Mouse (Mus musculus) bone marrow, adult 2 months (tissue): ENCODE results near the gene Zfp524.

ENCODE experiments used
- CTCF ChIP-seq: fragments of 200-500 bp; IDR thresholded peaks from 2 replicates; pipeline ENCODE4 v1.5.1; 2011; ENCODE audit warnings: low read length, control low read depth; ENCODE audit not compliant: control insufficient read depth, insufficient read depth
- POLR2A ChIP-seq: fragments of 200-500 bp; IDR thresholded peaks from 2 replicates; pipeline ENCODE4 v1.6.1; 2011; ENCODE audit warnings: low read depth, mild to moderate bottlenecking, control low read depth, low read length, borderline replicate concordance; ENCODE audit not compliant: control insufficient read depth

- TF ChIP-seq CTCF (no peak), POLR2A (no peak)
Observed at GRCm38 (mm10) chr7:5044981-5045380, 30.8 kb downstream of the Zfp524 start.
